Mouse (Mus musculus) gastrocnemius, adult 2 months (tissue): ENCODE measurements around the gene Tsr1. TPM values are rescaled to one million over a fixed set of nuclear protein-coding genes. Genes with fewer than 3 reads are reported as not detected.

Source experiments
- DNase-seq: peaks from one replicate; pipeline ENCODE4 v3.0.0; 2022
- H3K27ac ChIP-seq: fragments of 200-600 bp; 2 replicates; pipeline ENCODE4 v1.8.1; 2022; ENCODE audit warnings: mild to moderate bottlenecking
- H3K4me3 ChIP-seq: fragments of 200-600 bp; 2 replicates; pipeline ENCODE4 v1.8.1; 2022; ENCODE audit warnings: mild to moderate bottlenecking, moderate library complexity
- CTCF ChIP-seq: fragments of 200-600 bp; IDR thresholded peaks from 2 replicates; pipeline ENCODE4 v1.8.1; 2022; ENCODE audit warnings: antibody characterized with exemption, mild to moderate bottlenecking, moderate library complexity
- intact Hi-C: fragments of 180-260 bp; cut with DNase I; formaldehyde crosslinking; loops from one replicate; pipeline ENCODE4 v1.15.1; 2025
- total RNA-seq, 2 experiments: library from RNA; stranded (reverse); gene quantifications; 2 replicates each; pipeline ENCODE4 v1.2.3; 2021

Tsr1 gene
- total RNA-seq, 2 experiments from 2014 or later, result 24.7 to 28.9 TPM

DNA sequence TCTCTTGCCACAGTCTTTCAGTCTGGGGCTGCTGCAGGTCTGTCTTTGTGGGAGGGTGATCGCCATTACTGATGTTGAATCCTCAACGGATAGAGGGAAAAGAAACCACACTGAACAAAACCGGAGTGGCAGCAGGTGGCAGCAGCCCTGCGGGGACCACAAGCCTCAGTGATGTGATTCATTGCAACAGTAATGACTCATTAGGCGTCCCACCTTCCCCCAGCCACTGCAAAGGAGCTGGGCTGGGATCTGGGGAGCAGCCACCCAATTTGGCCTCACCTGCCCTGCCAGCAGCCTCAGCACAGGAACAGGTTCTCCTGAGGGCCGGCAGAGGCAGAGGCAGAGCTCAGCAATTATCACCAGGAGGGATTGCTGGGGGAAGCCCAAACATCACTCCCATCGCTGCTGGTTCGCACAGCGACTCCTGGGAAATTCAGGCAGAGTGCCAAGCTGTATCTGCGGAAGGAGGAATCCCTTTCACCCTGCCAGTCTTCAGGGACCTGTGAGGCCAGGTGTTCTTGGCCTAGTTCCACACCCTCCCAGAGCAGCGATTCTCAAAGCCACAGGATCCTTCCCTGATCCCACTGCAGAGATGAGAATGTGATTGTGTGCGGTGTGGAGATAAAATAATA is 26.8 kb upstream of the Tsr1 start:
- intact Hi-C loops, result no loop called here

DNA sequence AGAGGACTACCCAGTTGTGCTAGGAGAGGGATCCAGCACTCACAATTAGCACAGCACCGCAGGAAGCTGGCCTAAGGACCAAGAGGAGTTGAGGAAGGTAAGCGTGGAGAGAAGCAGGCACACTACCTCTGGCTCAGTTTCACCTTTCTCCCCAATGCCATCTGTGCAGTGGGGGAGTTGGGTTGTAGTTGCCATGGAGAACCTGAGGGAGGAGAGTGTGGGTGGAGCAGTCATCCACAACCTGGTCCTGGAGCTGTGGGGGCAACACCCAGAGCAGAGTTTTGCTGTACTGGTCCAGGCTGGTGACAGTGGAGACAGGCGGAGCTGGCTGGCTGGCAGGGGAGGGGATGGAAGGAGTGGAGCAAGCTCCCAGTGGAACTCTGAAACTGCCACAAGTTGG is 23.2 kb upstream of the Tsr1 start:
- TF ChIP-seq CTCF, result no peak
- DNase-seq, result no peak
- intact Hi-C loops, result no loop called here
- H3K27ac ChIP-seq, result no peak overlapping the region
- H3K4me3 ChIP-seq, result no peak overlapping the region

More for the DNA sequence above, 26.8 kb upstream of the Tsr1 start:
- peak; percentile 34; the same call in 1 of the 2 replicates for TF ChIP-seq CTCF
- peak; percentile 40 for DNase-seq
- H3K4me3 ChIP-seq, result peak overlapping the region; percentile 9; the same call in 1 of the 2 replicates
- H3K27ac ChIP-seq, result peak overlapping the region; percentile 74

DNA sequence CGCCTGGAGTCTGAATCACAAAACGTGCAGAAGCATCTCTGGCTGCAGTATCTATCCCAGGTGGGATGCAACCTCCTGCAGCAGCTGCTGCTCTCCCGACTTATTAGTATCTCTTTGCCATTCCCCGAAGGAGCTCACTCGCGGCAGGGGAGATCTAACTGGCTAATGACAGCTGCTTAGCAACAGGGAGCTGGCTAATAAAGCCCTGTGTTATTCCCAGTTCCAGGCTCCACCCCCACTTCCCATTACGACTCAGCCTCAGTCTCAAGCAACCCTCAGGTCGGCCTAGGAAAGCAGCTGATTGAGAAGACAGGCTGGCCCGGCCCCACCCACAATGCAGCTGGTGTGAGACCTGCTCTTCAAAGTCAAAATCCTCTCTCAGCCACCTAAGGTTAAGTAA is 21.1 kb upstream of the Tsr1 start:
- TF ChIP-seq CTCF, result no peak
- H3K4me3 ChIP-seq, result peak overlapping the region; percentile 50
- peak overlapping the region; percentile 51; the same call in 1 of the 2 replicates for H3K27ac ChIP-seq
- DNase-seq, result peak; percentile 62
- intact Hi-C loops, result no loop called here

DNA sequence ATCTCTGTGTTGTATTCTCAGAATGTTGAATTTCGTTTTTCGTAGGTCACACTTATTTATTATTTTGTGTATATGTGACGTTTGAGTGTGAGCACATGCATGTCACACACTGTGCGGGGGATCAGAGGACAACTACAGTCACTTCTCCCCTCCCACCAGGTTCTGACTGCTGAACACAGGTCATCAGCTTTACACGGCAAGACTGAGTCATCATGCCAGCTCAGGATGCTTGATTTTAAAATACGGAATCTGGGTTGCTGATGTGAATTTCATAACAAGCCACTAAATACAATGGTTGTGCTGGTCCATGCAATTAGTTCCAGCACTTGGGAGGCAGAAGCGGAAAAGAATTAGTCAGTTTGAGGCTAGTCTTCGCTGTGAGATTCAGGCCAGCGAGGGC is 16.9 kb upstream of the Tsr1 start:
- no peak overlapping the region for H3K4me3 ChIP-seq
- intact Hi-C loops, result no loop called here
- DNase-seq, result no peak
- no peak for TF ChIP-seq CTCF
- 0 out of 2 replicates have a peak overlapping the region, but pooled peaks have one; percentile 12 for H3K27ac ChIP-seq

DNA sequence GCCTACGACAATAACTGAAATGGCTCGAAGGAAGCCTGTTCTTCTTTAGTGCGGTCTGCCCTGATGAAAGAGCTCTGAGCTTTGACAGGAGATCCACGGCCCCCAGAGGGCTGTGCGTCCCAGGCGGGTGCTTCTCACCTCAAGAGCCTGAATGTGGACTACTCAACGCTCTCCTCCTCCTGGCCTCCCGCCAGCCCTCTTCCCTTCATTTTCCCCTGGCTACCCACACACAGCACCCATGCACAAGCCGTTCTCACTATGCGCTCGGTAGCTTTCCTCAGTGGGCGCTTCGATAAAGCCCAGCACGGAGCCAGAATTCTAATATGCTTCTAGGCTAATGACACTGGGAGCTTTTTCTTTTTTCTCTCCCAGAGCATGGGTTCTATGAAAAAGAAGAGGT is 15.9 kb upstream of the Tsr1 start:
- no peak for DNase-seq
- intact Hi-C loops, result no loop called here
- Histone ChIP-seq H3K27ac (no peak overlapping the region), H3K4me3 (no peak overlapping the region)
- no peak for TF ChIP-seq CTCF

DNA sequence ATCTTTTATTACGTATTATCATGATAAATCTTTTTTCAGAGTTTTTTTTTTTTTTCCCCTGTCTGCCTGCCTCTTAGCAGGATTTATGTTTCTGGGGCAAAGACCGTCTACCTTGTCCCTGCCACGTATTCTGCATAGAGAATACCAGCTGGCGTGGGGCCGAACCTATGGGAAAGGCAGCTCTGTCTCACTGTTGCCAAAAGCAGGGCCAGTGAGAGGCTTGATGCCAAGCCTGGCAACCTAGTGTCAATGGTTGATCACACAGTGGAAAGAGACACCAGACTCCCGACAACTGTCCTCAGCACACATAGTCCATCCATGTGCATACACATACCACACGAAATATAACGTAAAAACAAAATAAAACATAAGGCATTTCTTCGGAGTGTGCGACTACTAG is 14.8 kb upstream of the Tsr1 start:
- Histone ChIP-seq H3K27ac (no peak overlapping the region), H3K4me3 (no peak overlapping the region)
- intact Hi-C loops, result no loop called here
- no peak for TF ChIP-seq CTCF
- peak; percentile 77 for DNase-seq

DNA sequence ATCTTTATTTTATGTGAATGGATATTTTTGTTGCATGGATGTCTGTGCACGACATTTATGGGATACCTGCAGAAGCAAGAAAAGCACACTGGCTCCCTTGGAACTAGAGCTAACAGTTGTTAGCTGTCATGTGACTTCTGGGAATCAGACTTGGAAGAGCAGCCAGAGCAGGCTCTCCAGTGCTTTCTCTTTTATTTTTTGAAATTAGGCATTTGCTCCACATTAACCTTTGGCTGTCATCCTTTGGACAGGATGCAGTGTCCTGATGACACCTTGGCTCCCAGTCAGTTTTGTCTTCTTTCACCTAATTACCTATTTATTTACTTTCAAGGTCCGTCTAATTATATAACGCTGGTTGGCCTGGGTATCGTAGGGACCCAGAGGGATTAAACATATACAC is 3.3 kb upstream of the Tsr1 start:
- intact Hi-C loops, result no loop called here
- DNase-seq, result no peak
- peak overlapping the region; percentile 41; the same call in 1 of the 2 replicates for H3K27ac ChIP-seq
- TF ChIP-seq CTCF, result no peak
- peak overlapping the region; percentile 35 for H3K4me3 ChIP-seq

DNA sequence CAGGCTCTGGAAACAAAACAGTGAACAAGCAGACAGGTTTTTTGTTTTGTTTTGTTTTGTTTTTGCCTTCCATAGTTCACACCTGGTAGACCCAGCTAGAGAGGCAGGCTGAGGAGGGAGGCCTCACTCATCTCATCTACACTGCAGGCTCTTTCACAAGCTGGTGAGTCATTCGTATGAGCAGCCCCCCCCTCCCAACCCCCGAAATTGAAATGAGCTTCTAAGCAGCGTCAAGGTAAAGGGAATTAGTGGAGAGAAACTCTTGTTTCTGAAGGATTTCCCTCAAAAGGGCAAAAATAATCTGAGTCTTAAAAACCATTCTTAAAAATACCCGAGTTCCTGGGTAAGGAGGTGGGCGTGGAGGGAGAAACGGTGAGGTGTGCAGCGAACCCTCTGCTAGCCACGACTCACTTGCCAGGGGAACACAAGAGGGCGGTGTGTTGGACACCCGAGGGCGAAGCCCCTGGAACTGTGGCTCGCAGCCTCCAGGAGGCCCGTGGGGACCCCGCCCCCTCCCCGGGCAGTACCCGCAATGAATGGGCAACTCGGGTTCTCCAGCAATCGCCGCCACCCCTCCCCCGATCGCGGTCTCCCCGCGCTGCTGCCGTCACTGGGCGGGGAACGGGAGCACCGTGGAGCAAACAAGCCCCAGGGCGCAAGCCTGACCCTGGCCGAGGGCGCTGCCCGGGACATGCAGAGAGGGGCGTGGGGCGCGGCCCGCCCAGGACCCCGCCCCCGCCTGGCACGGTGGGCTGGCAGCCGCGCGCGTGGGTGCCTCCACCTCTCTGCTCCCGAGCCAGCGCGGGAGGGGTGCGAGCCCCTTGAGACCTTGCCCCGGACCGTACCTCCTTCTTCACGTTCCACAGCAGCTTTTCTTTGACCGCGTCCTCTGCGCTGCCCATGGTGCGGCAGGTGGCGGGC is 1.6 kb upstream of the Tsr1 start:
- peak; percentile 45 for TF ChIP-seq CTCF

DNA sequence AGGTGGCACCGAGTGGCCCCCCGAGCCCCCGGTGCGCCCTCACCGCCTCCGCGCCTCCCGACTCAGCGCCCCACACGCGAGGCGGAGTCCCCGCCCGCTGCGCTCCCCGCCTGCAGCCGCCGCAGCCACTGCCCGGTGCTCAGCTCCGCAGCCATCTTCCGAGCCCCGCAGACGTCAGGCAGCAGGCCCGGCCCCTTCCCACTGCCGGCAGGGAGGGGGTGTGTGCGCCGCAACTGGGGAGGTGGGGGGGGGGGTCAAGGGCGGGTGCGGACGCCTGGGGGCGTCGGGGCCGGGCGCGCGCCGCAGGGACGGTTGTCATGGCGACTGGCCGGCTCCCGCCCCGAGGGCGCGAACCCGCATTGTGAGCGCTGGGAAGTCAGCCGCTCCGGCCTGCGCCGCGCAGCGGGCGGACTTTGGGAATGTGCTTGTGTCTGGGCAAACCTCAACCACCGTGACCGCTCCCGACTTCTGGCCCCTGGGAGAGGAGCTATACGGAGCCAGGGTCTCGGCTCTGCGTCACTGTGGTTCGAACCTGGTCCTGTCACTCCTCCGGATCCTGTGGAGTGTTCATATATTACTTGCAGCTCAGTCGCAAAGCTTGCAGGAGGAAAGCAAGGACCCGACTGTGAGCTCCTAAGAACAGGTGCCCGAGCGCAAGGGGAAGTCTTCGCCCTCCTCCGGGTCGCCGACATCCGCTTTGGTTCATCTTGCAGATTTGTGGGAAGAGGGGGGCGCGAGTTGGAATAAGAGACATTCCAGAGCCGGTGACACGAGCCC is 782 bp upstream of the Tsr1 start, which contains the start of gene Sgsm2:
Gene Sgsm2 (minus strand): TSS at position 160 of the 777 bp plus-strand sequence.
- Histone ChIP-seq H3K27ac (peak within 1 kb of the TSS; percentile 95), H3K4me3 (peak within 1 kb of the TSS; percentile 79)
- intact Hi-C loops, result no loop called here
- peak; percentile 82 for DNase-seq
- TF ChIP-seq CTCF, result 0 out of 2 replicates have a peak, but pooled peaks have one; percentile 7

More for the DNA sequence above, 1.6 kb upstream of the Tsr1 start:
- Histone ChIP-seq H3K4me3 (peak overlapping the region; percentile 79), H3K27ac (peak overlapping the region; percentile 95)
- peak; percentile 79 for DNase-seq
- intact Hi-C loops, result no loop called here

DNA sequence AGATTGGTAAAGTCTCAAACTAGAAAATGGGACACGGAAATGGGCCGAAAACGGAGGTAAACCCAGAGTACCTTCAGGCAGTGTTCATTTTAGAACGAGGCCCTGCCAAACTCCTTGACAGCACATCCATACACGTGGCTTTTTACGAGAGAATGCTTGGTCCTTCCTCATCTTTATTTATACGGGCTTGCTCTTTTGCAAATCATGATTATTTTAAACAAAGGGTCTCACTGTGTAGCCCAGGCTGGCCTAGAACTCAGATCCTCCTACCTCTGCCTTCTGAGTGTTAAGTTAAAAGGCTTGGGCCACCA is 601 bp downstream of the Tsr1 start:
- intact Hi-C loops, result no loop called here
- TF ChIP-seq CTCF, result no peak
- Histone ChIP-seq H3K27ac (peak overlapping the region; percentile 95), H3K4me3 (peak overlapping the region; percentile 79)
- DNase-seq, result no peak

DNA sequence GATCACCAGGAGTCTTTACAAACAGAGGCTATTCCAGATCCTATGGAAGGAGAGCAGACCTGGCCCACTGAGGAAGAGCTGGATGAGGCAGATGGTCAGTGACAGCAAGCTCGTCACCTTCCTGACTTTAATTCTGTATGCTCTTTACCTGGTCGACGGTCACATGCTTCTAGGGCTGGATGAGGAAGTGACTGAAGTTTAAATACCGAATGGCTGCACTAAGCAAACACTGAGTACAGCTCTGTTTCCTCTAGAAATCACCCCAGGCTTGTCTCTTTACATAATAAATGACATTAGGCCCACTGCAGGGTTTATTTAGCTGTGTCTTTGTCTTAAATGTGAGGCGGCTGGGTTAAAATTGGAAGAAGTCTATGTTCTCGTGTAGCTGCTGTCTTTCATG is 3.7 kb downstream of the Tsr1 start:
- TF ChIP-seq CTCF, result no peak
- H3K27ac ChIP-seq, result no peak overlapping the region
- no peak overlapping the region for H3K4me3 ChIP-seq
- no peak for DNase-seq
- intact Hi-C loops, result no loop called here

DNA sequence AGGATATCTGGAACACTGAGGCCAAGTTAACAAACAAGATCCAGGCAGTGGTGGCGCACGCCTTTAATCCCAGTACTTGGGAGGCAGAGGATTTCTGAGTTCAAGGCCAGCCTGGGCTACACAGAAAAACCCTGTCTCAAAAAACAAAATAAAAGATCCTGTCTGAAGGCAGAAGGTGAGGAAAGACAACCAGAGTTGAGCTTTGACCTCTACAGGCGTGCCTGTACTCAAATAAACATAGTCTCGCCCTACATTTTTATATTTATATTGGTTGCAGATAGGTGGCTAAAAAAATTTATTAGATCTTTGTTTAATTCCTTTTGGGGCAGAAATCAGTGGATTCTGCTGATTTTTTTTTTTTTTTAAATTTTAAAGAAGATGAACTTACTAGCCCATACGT is 4.5 kb downstream of the Tsr1 start:
- intact Hi-C loops, result no loop called here
- H3K27ac ChIP-seq, result no peak overlapping the region
- DNase-seq, result no peak
- H3K4me3 ChIP-seq, result no peak overlapping the region
- no peak for TF ChIP-seq CTCF
